Mouse (Mus musculus) brain, embryonic 14.5 days (tissue): ENCODE measurements around the gene Metap2. TPM values are rescaled to one million over a fixed set of nuclear protein-coding genes. Genes with fewer than 3 reads are reported as not detected.

Source experiments
- DNase-seq: peaks from one replicate; pipeline ENCODE4 v3.0.0-alpha.2; 2011; ENCODE audit warnings: low read depth
- CTCF ChIP-seq: fragments of 200-500 bp; IDR thresholded peaks from 2 replicates; pipeline ENCODE4 v1.5.1; 2012; ENCODE audit warnings: inconsistent platforms, mild to moderate bottlenecking, moderate library complexity, borderline replicate concordance; ENCODE audit not compliant: insufficient read depth, insufficient read length; ENCODE audit errors: extremely low read depth
- POLR2A ChIP-seq: fragments of 200-500 bp; IDR thresholded peaks from 2 replicates; pipeline ENCODE4 v1.6.1; 2012; ENCODE audit warnings: mild to moderate bottlenecking, inconsistent platforms, borderline replicate concordance; ENCODE audit not compliant: poor library complexity, insufficient read depth, insufficient read length, severe bottlenecking; ENCODE audit errors: extremely low read depth
- polyA plus RNA-seq: library from polyadenylated mRNA; depleted of rRNA; stranded (reverse); fragments of >200 nt; gene quantifications from 2 replicates; pipeline ENCODE4 v1.2.3, GENCODE M21; 2012

The Metap2 gene
- polyA plus RNA-seq, 1 experiment: 154 TPM

DNA sequence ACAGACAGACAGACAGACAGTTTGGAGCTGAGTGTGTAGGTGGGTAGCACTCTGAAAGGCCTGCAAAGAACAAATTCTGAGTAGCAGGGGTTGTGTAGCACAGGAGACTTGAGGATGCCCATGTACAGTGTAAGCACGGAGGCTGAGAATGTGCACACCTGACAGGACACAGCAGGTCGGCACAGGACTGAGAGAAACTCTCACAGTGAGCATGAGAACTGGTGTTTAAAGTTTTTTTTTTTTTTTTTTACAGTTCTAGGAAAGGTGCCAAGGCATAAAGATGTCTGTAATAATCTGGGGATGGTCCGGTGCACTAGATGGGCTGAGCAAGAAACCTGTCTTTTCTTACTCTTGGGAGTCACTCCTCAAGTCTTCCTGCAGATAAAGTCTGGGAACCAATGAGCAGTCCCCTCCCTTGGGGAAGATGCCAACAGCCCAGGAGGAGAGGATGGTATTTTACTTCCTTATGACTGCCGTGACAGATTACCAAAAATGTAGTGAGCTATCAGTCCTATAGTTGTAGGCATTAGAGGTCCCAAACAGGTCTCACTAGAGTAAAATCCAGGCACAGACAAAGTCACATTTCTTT, 33.4 kb upstream of the Metap2 start:
- no peak for DNase-seq
- no peak for TF ChIP-seq CTCF
- no peak for TF ChIP-seq POLR2A

DNA sequence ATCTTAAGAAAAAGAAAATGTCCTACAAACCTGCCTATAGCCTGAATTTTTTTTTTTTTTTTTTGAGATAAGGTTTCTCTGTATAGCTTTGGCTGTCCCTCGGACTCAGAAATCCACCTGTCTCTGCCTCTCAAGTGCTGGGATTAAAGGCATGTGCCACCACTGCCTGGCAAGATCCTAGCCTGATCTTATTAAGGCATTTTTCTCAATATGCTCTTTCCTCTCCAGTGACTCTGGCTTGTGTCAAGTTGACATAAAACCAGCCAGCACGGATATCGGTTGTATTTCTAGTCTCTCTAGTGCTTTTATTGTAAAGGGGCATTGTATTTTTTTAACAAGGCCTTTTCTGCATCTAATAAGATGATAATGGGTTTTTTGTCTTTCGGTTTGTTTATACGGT, 27.8 kb upstream of the Metap2 start:
- TF ChIP-seq POLR2A (no peak), CTCF (no peak)
- no peak for DNase-seq

DNA sequence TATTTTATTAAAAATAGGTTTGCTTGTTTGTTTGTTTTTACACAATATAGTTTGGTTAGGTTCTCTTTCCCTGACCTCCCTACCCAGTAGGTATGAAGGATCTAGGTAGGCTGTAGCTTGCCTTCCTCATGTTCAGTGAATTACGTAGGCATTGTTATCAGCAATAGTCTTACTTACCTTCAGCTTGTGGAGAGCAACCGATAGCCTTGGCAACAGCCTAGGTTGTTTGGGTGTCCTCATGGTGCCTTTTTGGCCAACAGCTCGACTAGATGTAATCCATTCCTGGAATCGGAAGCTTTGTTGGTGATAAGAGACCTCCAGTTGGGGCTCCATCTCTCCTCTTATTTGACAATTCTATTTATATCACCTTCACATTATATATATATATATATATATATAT, 24.3 kb upstream of the Metap2 start:
- TF ChIP-seq POLR2A: no peak
- no peak for TF ChIP-seq CTCF
- DNase-seq: no peak

DNA sequence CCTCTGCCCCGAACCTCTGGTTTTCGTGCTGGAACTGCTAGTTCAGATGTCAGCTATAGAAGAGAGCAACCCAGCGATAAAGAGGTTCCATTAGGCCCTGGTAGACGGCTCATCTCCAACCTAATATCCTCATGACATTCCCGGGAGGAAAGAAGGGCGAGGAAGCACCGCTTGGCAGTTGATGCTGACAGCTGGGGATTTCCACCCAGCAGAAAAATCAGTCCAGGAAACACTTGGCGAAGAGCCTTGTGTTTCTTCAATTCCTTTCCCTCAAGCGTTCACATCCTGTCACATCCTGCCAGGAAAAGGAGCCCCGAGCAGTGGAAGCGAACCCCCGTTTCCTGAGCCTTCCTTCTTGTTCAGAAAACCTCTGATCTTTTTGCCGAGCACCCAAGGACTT, 22.3 kb upstream of the Metap2 start:
- peak; percentile 79 for DNase-seq
- TF ChIP-seq CTCF: no peak
- no peak for TF ChIP-seq POLR2A

DNA sequence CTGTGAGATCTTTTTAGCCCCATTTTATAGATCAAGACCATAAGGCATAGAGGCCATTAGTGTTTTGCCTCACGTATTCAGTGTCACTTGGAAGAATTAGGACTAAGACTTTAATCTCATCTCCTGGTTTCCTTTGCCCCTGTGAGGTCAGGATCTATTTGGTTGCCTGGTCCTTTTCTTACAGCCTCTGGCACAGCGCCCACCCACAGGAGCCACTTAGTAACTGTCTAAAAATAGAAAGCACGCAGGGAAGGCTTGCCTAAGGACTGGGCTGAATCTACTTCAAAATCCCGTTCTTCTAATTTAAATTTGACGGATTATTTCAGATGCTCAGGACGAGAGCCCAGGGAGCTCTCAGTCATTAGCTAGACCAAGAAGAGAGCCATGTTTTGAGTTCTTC, 21.8 kb upstream of the Metap2 start:
- DNase-seq: peak; percentile 57
- no peak for TF ChIP-seq CTCF
- no peak for TF ChIP-seq POLR2A

DNA sequence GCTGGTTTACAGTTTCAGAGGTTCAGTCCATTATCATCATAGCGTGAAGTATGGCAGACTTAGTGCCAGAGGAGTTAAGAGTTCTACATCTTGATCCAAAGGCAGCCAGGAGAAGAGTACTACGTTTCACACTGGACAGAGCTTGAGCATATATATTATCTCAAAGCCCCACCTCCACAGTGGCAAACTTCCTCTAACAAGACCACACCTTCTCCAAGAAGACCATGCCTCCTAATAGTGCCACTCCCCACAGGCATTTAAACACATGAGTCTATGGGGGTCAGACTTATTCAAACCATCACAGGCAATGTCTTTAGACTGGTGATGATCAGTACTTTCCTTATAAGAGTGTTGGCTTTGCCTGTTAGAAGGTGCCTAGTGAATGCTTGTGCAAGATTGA, 21.2 kb upstream of the Metap2 start:
- TF ChIP-seq POLR2A: no peak
- no peak for TF ChIP-seq CTCF
- no peak for DNase-seq

DNA sequence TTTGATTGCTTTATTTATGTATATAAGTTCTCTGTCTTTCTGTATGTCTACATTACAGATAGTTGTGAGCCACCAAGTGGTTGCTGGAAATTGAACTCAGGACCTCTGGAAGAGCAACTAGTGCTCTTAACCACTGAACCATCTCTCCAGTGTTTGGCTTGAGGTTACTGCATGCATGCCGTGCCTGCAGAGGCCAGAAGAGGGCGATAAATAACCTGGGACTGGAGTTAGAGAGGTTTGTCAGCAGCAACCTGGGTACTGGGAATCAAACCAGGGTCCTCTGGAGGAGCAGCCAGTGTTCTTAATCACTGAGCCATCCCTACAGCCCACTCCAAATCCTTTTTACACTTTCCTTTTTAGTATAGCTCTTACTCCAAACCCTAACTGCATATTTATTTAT, 19.9 kb upstream of the Metap2 start:
- TF ChIP-seq CTCF (no peak), POLR2A (no peak)
- no peak for DNase-seq

DNA sequence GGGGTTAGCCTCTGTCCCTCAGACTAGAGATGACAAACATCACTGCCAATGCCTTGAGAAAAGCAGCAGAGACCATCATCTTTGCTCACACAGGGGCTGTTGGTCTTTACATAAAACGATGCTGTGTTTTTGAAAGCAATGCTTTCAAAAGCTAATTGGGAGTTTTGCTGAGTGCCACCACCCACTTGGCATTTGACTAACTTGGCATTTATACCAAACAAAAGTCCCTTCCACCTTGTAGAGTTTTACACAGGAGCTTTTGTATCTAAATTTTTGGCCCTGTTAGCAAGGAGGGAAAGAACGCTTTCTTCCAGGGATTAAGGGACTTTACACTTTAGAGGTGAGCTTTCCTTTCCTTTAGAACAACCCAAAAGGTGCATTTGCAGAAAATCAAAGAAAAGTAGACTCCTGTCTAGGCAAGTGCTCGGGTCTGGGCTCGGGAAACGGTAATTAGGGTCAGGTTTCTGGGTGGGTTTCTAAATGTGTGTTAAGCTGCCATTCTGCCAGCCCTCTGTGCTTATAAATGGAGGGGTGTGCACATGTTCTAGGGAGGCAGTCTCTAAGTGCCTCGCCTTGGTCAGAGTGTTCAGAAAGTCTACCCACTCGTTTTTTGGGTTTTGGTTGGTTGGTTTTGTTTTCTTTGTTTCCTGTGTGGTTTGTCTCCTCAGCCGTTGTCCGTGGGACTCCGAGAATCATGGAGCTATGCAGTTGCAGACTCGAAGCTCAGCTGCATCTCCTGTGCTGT, 18.8 kb upstream of the Metap2 start:
- TF ChIP-seq CTCF (no peak), POLR2A (no peak)
- peak; percentile 58 for DNase-seq

DNA sequence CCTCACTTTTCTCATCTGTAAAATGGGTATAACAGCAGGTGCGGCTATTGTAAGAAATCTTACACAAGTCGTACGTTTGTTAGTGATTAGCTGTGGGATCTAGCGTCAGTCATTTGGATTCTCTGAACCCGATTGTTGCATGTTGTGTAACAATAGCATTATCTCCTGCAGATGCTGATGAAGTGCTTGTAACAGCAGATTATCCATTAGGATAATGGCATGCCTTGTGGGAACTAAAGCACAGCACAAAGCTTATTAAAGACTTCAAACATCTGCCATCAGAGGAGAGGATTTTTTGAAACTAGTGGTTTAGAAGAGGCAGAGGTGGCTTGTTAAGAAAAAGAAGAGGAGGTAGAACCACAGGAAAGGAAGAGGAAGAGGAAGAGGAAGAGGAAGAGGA, 16.6 kb upstream of the Metap2 start:
- no peak for DNase-seq
- TF ChIP-seq POLR2A (no peak), CTCF (no peak)

DNA sequence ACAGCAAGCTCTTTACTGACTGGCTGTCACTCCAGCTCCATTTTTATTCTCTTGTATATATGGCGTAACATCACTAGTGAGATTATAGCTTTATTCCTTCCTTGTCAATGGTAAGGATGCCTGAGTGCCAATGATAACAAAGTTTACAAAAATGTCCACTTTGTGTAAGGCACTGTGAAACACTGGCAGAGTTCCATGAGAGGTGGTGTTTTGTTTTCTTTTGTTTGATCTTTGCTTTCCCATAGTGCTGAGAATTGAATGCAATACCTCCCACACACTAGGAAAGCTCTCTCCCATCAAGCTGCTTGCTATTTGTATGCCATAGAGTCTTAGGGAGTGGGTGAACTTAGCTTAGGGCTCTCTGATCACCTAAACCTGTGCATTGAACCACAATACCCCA, 16.0 kb upstream of the Metap2 start:
- DNase-seq: no peak
- TF ChIP-seq POLR2A: no peak
- no peak for TF ChIP-seq CTCF

DNA sequence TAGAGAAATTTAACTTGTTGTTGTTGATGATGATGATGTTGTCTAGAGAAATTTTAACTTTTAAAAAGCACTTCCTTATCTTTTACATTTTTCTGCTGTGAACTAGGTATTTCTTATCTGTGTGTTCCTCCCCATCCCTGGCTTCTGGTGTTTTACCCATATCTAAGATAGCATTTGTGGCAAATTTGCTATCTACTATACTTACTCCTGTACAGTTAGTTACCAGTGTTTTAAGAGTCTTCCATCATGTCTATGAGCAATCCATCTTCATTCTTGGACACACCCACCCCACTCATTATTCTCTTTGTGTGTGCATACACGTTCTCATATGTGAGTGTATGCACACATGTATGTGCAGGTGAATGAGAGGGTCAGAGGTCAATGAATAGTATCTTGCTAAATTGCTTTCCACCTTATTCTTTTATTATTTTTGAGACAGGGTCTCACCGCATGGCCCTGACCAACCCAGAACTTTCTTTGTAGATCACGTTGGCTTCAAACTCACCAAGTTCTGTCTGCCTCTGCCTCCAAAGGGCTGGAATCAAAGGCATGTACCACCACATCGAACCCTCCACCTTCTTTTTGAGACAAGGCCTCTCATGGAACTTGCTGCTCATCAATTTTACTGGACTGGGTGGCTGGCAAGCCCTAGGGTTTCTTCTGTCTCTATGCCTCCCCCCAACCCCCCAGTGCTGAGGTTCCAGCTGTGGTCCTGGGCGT, 15.4 kb upstream of the Metap2 start:
- TF ChIP-seq CTCF (no peak), POLR2A (no peak)

More for the DNA sequence above, 15.4 kb upstream of the Metap2 start:
- DNase-seq: no peak
